Mouse (Mus musculus) gastrocnemius, postnatal 36 days (tissue): Measurements from ENCODE around the gene S1pr4. TPM values are rescaled to one million over a fixed set of nuclear protein-coding genes. Genes with fewer than 3 reads are reported as not detected.

Experiments used
- DNase-seq, 2 experiments: peaks; one replicate each; pipeline ENCODE4 v3.0.0; 2022
- intact Hi-C: fragments of 180-260 bp; cut with DNase I; formaldehyde crosslinking; loops from one replicate; pipeline ENCODE4 v1.15.1; 2025
- total RNA-seq, 2 experiments: library from RNA; stranded (reverse); gene quantifications; 2 replicates each; pipeline ENCODE4 v1.2.3; 2021

Gene S1pr4
- total RNA-seq, 2 experiments from 2014 or later: 0.46 to 1.5 TPM

DNA sequence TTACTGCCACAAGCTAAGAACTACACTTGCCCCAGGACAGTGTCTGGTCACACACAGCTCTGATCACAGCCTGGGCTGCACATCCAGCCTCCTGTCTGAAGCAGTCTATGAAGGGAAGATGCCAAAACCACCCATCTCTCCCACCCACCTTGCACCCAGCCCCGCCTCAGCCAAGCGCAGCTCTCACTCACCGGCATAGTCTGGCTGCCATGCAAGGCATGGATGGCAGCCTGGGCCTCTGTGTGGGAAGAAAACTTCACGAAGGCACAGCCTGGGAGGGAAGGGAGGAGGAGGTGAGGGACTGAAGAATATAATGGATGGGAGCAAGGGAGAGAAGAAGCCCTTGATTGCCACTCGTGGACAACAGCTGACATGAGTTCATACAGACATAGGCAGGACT, 30.7 kb downstream of the S1pr4 start:
- intact Hi-C loops: no loop called here
- DNase-seq: peak; percentile 2 to 8

DNA sequence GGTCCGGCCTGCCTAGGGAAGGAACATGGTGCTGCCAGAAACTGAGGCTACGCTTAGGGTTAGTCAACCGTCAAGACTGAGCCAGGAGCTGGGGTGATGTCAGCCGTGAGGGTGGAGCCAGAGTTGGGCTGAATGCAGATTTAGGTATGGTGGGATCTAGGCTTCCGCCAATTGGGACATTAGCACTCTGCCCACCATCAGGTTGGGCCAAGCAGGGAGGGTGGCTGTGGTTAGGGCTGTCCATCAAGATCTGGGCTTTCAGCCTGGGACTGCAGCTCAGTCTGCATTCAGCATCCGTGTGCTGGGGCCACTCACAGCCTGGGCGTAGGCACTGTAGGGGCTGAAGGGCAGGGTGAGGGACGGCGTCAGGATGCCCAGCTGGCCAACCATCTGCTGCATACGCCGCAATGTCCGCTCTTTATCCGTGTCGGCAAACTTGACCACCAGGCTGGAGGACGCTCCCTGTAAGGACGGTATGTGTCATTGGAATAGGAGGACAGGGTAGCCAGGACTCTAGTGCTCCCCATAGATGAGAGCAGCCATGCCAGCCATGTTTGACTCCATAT, 32.2 kb downstream of the S1pr4 start:
- peak in 1 of 2 experiments; percentile 7 for DNase-seq
- intact Hi-C loops: no loop called here

DNA sequence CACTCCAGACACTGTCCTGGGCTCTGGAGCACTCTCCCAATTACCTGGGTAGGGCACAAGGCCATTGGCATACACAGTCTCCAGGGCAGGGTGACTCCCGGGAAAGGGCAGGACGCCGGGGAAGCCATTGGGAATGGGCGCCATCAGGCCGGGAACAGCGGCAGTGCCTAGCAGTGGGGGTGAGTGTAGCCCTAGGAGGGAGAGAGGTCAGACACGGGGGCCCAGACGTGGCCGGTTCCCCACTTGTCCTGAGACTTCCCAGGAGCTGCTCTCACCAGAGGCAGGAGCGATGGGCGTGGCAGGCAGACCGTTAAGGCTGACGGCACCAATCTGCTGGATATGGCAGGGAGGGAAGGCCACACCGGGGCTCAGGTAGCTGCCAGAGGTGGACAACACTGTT, 33.1 kb downstream of the S1pr4 start:
- DNase-seq: peak in 1 of 2 experiments; percentile 10
- intact Hi-C loops: no loop called here

DNA sequence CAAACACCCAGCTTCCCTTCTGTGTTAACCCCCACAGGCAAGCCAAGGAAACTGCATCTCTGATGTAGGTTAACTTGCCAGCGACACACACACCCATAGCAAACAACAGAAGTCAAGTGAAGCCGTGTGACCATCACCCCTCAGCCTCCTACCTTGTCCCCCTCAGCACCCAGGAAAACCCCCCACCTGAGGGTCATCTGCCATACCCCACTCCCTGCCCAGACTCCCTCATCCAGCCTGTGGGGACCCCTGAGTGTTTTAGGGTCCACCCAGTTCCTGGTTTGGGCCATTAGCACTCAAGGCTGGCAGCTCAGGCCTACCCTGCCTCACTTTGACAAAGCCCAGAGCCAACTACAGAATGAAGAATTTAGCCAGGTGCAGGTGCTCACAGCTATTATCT, 33.9 kb downstream of the S1pr4 start:
- DNase-seq: peak in 1 of 2 experiments; percentile 5
- intact Hi-C loops: no loop called here

DNA sequence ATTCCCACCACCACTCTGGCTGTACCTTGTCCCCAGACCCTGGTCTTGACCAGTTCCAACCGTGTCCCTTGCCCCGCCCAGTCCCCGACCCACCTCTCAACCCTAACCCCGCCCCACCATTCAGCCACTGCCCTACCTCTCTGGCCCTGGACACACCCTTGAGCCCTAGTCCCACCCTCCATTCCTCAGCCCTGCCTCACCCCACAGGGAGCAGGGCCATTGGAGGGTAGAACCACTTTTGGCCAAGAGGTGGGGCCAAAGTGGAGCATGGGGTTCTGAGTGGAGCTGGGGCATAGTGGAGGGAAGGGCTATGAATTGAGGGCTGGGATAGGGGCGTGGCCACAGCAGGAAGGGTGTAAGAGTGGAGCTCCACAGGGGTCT, 34.7 kb downstream of the S1pr4 start:
- peak in 1 of 2 experiments; percentile 7 for DNase-seq
- intact Hi-C loops: no loop called here

DNA sequence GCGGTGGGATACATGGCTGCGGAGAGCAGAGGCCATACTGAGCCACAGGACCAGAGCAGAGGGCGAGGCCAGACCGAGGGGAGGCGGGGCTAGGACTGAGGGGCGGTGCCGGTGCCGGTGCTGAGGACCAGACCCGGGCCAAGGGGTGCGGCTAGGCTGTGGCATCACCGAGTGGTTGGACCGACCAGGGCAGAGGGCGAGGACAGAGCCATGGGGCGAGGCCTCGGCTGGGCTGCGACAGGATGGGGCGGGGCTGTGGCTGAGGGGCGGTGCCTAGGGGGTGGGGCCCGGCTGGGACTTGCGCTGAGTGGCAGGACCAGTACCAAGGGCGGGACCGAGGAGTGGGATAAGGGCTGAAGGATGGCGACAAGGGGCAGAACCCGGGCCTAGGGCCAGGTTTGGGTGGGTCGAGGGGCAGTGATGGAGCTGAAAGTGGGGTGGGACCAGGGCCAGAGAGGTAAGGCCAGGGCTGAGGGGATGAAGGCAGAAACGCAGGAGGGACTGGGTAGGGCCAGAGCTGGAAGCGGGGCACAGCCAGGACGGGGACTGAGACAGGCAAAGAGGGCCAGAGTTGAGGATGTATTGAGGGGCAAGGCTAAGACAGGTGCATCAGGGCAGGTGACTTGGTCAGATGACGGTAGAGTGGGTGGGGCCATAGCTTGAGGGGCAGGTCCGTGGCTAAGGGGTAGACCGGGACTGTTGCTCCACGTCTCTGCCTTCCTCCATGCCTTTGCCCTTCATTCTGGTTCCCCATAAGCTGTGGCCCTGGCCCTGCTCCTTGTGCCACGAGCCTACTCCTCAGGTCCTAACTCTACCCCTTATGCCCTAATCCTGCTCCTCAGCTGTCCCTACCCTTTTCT, 35.3 kb downstream of the S1pr4 start:
- DNase-seq: peak; percentile 26 to 30
- intact Hi-C loops: no loop called here

DNA sequence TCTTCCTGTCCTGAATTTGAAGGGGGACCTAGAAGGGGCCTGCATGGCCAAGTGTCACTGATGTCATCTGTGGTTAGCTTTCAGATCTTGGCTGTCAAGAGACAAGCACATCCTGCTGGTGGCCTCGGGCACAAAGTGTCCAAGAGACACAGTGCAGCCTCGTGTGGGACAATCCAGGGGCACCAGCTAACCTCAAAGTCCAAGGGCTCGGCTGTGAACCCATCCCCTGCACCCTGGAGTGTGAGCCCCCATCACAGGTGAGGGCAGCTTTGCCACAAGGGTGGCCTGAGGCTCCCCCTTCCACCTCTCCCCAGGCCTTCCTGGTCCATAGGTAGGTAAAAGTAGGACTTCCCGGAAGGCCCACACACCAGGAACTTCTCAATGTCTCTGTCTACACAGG, 36.4 kb downstream of the S1pr4 start:
- intact Hi-C loops: no loop called here
- peak in 1 of 2 experiments; percentile 9 for DNase-seq

DNA sequence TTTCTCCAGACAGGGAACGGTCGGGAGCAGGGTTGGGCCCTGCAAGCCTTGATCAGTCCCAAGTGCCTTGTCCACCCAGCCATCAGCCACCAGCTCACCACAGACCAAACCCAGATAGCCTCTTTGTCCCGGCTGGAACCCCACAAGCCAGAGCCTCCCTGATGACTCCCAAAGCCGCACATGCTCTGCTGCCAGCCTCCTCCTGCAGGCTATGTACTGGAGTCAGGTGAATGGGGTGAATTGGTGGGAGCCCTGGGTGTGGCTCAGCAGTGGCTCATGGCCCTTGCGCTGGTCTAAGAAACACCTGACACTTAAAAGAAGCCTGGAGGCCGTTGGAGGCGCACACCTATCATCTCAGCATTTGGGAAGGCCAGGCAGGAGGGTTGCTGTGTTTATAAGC, 37.0 kb downstream of the S1pr4 start:
- intact Hi-C loops: no loop called here
- DNase-seq: no peak

DNA sequence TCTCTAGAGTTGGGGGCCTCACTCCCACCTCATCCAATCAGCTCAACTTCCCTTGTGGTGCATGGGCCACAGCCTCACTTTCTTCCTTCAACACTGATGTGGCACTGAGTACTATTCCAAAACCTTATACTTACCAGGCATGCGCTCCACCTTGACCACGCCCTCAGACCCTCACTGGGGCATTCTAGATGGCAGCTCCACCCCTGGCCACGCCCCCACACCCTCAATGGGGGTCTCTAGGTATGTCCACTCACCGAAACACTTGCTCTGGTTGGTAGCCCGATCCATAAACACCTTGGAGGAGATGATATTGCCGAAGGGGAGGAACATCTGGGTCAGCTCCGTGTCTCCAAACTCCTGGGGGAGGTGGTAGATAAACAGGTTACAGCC, 37.5 kb downstream of the S1pr4 start:
- intact Hi-C loops: no loop called here
- peak in 1 of 2 experiments; percentile 9 for DNase-seq

DNA sequence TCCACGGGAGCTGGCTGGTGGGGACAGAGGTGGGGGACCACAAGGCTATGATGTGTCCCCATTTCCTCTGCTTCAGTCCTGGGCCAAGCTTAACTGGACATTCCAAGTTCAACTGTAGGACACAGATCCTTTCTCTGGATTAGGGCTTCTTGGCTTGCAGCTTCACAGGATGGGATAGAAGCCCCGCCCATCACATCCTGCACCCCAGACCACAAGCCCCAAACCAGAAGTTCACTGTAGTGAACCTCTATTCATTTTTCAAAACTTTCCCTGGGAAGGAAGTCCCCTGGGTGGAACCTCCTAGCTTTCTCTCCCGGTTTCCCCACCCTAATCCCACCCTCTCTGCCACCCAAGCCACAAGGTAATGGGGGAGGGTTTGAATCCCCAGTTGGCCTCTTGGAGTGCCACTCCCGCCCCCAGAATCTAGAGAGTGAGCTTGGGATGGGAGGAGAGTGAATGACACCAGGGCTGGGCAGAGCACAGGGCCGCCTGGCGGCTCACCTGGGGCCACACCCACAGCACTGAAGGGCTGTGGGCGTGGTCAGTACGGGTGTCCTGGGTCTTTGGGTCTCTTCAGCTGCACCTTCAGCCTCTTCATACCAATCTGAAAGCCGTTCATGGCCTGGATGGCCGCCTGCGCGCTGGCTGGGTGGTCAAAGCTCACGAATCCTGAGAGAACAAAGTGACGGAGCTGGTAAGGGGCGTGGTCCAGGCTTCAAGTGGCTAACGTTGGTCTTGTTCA, 38.1 kb downstream of the S1pr4 start:
- intact Hi-C loops: no loop called here

DNA sequence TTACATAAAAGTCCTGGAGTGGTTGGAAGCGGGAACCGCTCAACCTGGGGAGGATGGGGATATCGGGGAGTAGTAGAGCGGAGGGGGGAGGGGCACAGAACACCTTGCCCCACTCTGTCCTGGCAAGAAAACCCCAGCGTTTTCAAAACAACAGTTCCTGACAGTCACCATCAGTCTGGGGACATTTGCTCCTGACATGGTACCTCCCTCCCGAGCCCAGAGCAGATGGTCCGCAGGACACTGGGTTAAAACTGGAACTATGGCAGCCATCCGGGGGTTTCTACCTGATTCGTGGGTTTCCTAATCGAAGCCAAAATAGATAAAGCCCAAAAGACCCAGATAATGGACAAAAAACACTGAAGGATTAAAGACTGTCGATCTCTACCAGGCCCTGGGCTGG, 39.0 kb downstream of the S1pr4 start:
- DNase-seq: peak in 1 of 2 experiments; percentile 6
- intact Hi-C loops: no loop called here

More for the DNA sequence above, 38.1 kb downstream of the S1pr4 start:
- peak in 1 of 2 experiments; percentile 7 for DNase-seq

DNA sequence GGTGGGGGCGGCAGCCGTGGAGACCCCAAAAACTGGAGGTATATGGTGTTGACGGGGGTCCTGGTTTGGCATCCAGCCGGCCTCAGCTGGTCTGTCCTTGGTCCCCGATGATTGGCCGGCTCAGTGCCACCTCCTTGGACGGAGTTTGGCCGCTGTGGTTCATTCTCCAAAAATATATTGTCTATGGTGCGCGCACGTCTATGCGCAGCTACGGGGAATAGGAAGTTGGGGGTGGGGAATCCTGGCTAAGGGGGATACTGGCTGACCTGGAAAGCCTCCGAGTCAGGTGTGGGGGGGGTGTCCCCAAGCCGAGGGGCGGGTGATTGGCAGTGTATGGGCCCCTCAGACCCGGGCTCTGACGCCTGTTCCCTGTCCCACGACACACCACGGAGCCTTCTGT, 39.5 kb downstream of the S1pr4 start:
- DNase-seq: peak in 1 of 2 experiments; percentile 13
- intact Hi-C loops: no loop called here

DNA sequence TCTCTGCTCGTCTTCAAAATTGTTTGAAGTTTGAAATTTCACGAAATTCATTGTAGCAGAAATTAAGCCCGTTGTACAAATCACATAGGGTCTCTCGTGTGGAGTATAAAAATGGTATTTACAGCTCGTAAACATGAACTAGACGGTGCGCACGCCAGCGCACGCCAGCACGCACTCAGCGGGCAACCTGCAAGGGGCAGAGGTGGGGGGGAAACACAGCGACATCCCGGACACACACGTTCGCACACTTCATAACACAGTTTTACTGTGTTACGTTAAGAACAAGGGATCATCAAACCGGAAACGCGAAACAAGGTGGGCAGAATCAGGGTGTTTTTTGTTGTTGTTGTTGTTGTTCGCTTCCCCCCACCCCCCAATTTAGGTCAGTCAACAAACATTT, 40.5 kb downstream of the S1pr4 start:
- intact Hi-C loops: no loop called here
- DNase-seq: no peak

DNA sequence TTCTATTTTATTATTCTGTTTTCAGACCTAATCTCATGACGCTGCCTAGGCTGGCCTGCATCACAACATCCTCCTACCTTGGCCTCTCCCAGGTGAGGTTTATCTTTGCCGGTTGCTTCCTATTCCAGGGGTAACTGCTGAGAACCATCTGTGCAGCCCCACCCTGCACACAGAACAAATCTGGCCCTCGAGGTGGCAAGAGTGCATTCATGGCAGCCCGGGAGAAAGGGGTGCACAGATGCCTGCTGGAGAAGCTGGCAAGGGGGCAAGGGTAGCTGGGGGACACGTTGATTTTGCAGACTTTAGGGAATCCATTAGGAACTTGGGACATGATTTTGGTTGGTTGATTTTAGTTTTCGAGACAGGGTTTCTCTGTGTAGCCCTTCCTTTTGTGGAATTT, 41.7 kb downstream of the S1pr4 start:
- intact Hi-C loops: no loop called here

DNA sequence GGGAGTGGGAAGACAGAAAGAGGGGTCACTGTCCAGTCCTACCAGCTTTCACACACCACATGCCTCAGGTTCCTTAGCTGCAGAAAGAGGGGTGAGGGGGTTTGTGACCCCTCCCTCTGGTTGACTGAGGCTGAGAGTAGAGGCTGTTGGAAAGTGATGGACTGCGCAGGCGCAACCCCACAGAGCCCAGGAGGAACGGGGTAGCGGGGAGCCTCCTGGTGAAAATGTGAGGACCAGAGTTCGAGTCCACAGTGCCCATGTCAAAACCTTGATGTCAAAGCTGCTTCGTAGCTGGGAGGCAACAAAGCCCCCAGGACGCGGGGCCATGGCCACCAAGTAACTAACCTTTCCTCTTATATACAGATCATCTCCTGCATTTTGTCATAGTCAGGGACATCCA, 42.3 kb downstream of the S1pr4 start:
- DNase-seq: peak in 1 of 2 experiments; percentile 8
- intact Hi-C loops: no loop called here

More for the DNA sequence above, 41.7 kb downstream of the S1pr4 start:
- DNase-seq: peak in 1 of 2 experiments; percentile 3

DNA sequence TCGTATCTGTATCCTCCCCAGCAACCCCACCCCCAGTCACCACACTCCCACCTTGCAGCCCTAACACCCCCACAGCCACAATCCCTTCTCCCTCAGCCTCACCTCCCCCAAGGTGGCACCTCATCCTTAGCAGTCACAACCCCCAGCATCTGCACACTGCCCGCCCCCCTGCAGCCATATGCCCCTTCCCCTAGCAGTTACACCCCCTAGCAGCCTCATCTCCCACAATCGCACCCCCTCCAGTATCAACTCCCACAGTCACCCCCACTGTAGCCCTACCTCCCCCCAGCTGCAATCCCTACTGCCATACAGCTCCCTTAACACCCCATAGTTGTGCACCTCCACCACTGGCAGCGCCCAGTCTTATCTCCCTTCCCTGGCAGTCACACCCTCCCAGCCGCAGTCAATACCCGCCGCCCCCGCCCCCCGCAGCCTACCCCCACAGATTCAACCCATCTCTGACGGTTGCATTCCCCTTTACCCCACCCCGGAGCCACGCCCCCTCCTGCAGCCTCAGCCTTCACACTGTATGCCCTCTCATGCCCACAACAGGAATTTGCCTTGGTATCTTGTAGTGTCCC, 42.9 kb downstream of the S1pr4 start:
- intact Hi-C loops: no loop called here
- DNase-seq: no peak

DNA sequence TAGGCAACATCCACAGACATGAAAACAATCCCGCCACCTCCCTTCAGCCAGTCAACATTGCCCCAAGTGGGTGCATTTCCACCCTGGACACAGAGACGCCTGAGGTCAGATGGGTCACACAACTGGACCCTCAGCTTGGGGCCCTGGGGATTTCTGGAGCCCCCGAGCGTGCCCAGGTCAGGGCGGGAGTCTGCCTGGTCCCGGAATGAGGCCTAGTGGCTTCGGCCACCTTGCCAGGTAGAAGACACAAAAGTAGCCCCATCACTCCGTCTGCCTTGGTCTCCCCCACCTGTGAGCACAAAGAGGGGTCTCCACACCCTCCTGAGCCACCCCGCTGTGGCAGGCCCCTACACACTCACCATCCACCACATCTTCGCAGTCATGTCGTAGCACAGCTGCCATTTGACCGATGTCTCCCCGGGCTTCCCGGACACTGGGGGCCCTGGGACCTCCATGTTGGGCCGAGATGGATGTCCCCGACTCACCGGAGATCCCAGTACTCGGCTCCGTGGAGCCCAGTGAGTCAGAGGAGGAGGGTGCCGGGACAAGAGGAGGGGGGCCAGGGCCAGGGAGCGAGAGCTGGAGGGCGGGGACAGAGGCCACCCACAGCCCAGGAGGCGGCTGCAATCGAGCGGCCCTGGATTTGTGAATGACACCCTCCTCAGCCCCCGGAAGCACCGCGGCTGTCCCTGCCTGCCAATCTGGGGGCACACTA, 44.6 kb downstream of the S1pr4 start, which contains the start of gene Nfic:
Nfic (minus strand) TSS at position 455 of the 715 bp plus-strand sequence.
- DNase-seq: no peak
- intact Hi-C loops: no loop called here

DNA sequence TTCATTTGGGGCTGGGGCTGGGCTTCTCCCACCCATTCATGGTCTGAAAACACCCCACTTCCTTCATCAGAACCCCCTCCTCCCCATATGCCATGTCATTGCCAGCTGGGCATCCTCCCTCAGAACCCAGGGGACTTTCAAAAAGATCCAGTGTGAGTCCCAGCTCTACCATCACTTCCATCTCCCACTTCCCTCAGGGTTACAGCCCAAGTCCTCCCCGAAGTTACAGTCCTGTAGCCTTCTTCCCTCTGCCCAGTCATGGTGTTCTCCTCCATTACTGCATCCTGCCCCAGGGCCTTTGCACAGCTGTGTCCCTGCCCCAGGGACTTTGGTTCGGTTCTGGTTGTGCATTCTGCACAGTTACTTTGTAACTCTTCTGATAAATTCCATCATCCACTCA, 45.8 kb downstream of the S1pr4 start:
- intact Hi-C loops: loop anchor here (5.0 kb wide), 1 partner anchor 167 kb away; no protein-coding TSS in a partner anchor
- no peak for DNase-seq

DNA sequence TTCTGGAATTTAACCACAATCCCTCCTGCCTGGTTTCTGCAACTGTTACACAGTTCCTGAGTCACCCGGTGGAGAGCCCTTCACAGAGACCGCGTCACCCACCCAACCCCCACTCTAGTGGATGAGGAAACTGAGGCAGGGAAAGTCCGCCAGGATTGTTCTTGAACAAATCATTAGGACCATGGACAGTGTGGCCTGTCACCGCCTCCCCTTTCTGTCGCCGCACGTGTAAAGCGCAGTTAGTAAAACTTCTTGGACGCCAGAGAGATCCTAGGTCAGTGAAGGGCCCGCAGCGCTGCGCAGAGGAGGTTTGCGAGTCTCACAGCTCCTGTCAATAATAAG, 47.0 kb downstream of the S1pr4 start:
- DNase-seq: no peak
- intact Hi-C loops: loop anchor here (5.0 kb wide), 1 partner anchor 166 kb away; no protein-coding TSS in a partner anchor
